Mouse (Mus musculus) heart, postnatal 4 days (tissue): ENCODE measurements around the gene Col19a1. TPM values are rescaled to one million over a fixed set of nuclear protein-coding genes. Genes with fewer than 3 reads are reported as not detected.

Source experiments
- DNase-seq: peaks from one replicate; pipeline ENCODE4 v3.0.0; 2021
- total RNA-seq, 2 experiments: library from RNA; stranded (reverse); gene quantifications; 2 replicates each; pipeline ENCODE4 v1.2.3; 2021

Col19a1 gene
- total RNA-seq, 2 experiments from 2014 or later: not detected

DNA sequence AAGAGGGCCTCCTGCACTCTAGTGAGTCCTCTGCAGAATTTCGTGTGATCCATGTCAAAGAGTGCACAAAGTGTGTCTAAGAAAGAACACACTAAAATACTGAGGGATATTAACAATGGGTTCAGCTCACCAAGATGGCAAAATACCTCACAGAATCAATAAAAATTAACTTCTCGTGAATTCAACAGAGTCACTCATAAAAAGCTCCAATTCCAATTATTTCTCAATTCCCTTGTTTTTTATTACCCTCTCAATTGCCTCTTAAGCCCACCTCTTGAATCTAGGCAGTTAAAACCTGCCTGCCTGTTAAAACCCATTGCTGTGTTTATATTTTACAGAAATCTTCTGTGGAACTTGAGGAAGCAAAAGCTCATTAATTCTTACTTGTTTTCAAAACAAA is 277.1 kb downstream of the Col19a1 start:
- no peak for DNase-seq

DNA sequence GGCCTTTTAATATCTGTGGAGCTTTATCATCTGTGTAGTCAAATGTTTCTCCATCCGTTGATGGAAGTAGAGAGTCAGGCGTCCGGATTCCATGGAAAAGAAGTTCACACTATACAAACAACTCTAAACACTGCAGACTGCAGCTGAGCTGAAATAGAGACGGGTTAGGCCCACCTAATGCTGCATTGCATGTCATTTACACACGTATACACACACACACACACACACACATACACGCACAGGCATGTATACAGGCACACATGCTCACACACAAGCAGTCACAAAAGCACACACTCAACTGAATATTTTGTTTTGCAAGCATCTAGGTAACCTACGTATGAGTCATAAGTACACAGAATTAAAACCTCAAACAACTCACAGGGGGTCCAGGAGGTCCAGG is 284.2 kb downstream of the Col19a1 start:
- DNase-seq: no peak

DNA sequence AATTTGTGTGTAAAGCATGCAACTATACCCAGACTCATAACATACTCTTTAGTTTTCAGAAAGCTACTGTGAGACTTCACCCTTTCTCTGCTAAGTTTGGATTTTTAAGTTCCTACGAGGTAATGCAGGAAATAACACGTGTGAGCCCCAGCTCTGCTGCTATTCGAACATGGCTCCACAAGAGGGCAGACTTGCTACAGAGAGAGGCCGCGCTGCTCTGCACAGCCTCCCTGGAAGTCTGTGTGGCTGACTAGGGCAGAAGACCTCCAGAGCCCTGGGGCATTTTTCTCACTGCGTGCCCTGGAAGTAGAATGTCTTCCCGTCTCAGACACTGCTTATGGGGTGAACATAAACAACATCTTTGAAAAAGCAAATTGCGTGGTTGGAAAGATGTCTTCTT is 284.6 kb downstream of the Col19a1 start:
- peak; percentile 57 for DNase-seq

DNA sequence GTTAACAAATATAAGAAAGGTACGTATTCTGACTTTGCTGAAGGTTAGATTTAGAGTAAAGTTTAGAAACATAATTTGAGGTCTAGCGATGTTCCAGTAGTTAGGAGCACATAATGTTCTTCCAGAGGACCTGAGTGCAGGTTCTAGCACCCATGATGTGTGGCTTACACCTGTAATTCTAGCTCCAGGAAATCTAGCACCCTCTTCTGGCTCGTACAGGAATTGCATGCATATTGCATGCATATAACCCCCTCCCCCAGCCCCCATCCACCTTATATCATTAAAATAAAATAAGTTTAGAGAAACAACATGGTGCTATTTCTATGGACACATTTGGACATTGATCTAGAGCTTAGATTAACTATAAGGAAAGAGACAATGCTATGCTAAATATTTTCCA is 286.6 kb downstream of the Col19a1 start:
- DNase-seq: no peak

DNA sequence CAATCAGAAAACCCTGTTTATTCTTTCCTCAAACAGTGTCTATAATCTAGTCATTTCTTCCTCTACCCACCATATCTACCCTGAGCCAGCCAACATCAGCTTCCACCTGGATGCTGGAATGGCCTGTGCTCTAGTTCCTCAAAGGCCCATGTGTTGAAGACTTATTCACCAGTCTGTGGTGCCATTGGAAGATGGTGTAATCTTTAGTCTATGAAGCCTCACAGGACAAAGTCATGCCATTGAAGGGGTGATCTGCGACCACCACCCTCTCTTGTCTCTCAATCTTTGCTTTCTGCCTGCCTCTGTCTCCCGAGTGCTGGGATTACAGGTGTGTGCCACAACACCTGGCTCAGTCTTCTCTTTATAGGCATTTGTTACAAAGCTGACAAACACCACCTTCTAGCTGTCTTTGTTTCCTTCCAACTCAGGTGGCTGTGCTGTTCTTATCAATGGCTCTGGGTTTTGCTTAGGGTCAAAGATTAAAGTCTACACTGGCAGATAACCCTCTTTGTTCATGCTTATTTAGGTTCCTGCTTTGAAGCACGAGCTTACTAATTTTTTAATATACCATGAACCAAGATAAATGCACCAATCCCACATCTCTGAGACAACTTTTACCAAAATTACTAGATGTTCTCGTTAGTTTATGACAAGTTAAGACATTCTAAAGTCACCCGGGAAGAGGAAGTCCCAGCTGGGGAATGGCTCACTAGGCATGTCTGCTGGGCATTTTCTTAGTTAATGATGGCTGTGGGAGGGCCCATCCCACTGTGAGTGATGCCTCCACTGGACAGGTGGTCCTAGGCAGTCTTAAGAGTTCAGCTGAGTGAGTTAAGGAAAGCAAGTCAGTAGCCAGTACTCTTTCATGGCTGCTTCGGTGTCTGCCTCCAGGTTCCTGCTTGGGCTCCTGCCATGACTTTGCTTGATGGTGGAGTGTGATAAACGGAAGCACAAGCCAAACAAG is 292.0 kb downstream of the Col19a1 start:
- DNase-seq: no peak

DNA sequence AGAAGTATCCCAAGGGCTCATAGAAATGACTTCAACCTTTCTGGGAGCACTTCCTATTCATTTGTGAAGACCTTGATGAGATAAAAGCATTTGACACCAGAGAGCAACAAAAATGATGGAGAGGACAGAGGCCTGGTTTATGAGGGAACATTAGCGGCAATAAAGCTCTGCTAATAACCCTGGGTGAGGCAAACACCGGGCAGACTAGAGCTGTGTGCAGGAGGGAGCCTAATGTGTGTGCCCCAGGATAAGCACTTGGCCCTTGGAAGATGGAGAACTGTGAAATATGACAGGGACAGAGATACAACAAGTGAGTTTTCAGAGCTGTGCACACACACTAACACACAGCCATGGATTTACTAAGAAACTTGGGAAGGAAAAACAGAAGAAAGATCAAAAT is 294.8 kb downstream of the Col19a1 start:
- no peak for DNase-seq

DNA sequence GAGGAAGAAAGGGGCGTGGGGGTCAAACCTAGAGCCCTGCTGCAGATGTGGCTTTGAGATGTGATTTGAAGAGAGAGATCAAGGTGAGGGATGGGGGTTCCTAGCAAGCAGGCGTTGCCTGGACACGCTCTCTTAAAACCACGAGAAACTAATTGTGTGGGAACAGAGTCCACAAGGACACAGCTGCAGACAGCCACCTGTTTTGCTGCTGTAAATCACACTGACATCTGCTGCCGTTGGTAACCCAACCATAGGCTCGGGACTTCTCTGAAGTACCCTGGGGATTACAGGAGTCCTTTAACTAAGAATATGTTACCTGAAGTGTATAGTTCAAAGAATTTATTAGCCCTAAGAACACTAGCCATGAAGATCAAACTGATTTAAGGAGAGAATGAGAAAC is 300.9 kb downstream of the Col19a1 start:
- no peak for DNase-seq

DNA sequence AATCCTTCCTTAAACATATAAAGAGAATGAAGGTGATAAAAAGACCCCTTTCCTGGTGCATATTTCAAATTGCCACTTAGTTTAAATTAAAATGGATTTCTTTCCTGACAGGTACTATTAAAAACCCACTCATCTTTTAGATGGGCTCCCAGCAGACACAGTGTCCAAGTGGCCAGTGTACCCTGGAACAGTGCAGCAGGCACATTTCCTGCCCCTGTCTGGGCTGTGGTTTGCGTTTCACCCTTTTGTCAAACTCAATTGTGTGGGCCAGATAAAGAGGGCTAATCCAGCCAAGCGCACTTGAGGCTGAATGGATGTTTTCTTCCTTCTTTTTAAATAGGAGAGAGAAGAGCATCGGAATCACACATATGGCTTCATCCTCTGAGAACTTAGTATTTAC is 320.2 kb downstream of the Col19a1 start:
- DNase-seq: no peak

DNA sequence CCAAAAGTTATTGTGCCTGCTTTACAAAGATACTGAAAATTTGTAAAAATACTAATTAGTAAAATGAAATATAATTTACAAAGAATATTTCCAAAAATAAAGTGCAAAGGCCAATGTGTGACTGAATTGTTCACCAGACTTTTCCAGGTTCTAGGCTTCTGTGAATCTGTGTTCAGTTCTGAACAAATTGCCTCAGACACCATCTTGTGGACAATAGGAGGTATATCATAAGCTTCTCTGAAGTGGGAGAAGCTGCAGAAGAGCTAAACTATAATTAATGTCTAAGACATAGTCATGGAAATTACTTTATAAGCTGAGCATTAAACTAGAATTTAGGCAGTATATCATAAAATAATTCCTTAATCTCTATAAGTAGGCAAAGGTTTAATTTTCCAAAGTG is 326.1 kb downstream of the Col19a1 start:
- DNase-seq: no peak

DNA sequence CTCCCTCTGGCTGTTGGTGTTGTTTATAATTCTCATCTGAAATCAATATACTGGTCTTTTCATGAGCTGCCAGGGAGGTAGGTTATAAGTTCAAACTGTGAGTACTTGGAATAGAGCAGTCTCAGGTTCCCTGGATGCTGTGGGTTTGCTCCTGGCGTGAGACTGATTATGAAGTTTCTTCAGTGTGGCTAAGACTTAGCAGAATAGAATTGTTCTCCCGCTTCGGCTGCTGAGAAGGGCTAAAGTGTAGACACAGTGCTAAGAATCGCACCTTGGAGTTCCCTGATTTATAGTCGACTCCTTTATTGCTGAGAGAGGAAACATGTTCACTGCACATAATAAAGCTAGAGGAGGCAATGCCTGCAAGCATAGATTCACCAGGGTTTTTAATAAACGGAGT is 327.9 kb downstream of the Col19a1 start:
- DNase-seq: no peak

DNA sequence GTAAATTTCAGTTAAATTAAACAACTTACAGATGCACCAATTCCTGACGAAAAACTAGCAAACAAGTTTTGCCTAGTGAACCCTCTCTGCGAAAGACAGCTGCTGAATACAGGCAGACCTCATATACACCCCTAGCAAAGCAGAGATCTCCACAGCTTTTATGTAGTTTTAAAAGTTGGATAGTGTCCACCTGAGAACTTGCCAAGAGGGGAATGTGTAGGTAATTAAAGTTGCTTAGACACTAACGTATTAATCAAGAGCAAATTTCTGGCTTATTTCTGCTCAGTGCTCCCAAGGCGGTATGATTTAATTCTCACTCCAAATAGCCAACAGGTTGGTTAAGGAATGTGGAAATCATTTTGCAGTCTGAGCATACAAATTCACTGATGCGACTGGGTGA is 329.3 kb downstream of the Col19a1 start:
- DNase-seq: no peak

DNA sequence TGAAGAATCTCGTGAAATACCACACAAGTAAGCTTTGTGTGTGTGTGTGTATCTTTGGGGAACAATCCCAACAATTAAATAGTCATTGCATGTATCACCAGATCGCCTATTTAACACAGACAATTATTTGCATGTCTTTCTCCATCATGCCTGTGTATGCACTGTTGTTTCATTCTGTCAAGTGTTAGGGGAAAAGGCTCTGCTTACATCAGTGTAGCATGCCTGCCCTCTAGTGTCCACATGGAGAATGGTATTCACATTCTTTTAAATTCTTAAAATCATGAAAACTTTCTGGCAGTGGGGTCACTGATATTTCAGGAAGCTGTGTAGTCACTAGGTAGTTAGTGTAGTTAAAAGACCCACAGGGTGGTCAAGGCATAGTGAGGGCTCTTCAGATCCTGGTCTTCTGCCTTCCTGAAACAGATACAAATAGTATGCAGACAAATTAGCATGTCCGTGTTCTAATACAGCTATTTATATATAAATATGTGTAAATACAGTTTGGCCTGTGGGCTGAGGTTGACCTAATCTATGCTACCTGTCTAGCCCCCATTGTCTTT is 338.1 kb downstream of the Col19a1 start:
- DNase-seq: peak; percentile 27

DNA sequence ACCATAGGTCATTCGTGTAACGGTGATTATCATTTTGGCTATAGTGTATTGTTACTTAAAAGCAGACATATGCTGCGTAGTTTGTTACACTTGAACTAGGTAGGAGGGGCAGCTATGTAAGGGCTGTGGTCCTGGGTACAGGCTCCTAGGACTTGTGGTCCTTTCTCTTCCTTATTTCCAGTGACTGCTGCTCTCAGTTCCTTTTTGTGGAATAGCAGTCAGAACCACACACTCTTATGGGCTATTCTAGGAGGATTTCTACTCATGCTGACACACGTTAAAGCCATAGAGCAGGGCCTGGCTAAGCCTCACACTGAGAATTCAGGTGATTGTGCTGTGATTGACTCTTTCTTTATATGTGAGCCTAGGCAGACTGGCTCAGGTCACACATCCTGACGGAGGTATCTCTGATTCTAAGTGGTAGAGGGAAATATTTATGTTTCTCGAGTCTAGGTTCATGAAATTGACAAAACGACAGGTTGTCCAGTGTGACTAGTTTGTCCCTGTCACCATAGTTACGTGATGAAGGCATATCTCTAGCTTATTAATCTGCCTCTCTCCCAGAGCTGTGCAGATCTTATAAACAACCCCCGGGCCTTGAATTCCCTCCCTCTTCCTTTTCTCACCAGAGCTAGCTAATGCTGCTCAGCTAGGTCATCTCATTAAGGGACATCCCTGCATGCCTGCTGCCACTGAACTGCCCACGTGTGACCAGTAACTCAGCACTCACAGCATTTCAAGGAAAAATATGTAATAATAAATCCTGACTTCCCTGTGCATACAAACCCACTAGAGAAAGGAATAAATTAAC is 338.8 kb downstream of the Col19a1 start:
- no peak for DNase-seq

DNA sequence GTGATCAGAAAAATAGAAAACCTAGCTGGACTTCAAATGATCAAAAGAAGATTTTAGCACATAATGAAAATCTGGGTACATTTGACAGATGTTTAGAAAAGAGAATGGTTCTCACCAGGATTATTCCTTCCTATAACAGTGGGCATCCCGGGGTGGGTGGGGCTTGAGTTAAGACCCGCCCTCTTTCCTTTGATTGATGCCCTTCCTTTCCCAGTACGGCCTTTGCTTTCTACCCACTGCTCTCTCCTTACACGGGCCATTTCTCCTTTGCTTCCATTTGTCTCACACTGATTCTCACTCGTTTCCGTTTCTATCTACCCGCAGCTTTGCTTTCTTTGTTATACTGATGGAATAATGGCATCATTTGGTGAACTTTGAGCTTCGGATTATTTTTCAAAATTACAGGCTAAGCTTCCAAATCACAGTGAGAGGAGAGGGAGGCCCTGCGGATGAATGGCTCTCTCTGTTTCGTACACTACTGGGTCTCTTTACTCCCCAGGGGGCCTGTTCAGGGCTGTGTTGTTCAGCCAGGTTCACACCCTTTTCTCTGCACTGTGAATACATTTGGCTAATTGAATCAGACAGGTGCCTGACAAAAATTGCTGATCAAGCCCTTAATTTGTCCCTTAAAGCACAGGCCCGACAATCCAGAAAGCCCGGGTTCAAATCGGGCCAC is 341.4 kb downstream of the Col19a1 start:
- DNase-seq: no peak

DNA sequence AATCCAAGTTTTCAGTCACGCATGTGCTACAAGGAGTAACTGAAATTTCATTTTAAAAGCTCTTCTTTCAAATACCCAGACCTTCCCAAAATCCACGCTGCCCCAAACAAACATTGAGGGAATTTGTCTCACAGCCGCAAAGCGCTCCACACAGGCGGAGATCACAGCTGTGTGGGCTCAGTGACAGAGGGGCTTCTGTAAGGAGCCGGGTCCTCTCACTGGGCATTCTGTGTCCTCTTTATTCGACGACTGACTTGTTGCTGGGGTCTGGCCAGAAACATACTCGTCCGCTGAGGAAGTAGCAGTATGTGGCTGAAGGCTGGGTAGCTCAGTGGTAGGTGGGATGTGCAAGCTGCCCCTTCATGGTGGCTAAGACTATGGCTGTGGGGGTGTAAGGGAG is 342.3 kb downstream of the Col19a1 start:
- DNase-seq: no peak

DNA sequence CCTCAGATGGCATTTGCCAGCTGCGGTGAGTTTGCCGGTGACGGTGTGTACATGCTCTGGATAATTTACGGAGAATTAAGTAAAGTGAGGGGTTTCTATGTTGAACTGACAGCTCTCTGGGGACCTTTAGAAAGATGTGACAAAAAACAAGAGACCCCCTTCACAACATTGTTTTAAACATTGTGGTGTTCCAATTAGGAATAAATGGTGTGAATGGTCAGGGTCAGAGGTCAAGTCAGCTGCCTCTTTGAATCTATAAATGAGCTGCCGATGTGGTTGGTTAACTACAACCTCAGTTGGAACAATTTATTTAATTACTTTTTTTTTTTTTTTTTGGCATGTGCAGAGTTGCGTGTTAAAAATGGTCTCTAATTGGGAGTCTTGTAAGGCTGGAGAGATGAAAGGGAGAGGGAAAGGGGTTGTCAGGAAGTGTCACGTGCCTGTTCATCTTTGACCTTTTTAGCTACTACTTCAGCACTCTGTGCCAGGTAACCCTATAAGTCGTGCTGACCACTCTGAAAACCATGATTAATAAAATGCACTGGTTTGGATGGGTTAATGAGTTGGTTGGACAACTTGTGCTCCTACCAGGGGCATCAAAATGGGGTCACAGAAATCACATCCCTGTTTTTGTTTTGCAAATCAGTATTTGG is 347.1 kb downstream of the Col19a1 start:
- no peak for DNase-seq

DNA sequence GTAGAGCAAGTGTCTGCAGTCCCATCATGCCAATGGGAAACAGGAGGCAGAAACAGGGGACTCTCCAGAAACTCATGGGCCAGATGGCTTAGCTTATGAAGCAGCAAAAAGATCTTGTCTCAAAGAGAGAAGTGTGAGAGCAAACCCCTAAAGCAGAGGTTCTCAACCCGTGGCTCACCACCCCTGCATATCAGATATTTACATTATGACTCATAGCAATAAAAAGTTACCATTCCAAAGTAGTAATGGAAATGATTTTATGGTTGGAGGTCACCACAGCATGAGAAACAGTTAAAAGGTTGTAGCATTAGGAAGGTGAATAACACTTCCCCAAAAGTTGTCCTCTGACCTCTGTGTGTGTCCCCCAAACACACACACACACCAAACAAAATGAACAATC is 350.9 kb downstream of the Col19a1 start:
- DNase-seq: no peak

DNA sequence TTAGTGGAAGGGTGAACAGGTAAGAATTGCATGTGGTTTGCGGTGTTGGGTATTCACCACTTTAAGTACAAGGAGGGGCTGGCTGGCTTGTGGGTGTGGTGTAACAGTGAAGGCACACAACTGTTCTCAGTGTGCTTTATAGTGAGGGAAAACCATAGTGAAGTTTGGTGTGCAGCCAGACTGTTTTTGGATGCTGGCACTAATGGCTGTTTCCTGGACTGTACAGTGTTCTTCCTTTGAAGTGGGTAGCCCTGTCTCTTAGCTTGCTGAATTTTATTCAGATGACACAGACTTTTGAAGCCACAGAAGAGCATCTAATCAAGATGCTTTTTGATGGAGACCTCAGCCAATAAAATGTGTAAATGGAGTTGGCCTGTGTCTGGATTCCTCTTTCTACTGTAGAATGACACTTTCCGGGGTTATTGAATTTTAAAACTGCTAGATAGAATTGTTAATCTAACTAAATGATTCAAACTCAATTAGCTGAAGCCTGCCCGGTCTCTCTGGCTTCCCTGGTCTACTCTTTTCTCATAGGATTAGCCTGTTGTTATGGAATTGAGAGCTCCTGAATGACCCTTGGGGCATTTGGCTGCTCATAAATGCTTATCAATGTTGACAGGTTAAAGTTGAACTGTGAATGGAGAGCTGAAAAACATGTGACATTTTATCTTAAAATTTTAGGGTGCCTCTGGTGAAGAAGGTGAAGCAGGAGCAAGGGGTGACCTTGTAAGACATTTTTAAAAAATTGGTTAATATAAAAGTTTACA is 355.6 kb downstream of the Col19a1 start:
- DNase-seq: no peak

DNA sequence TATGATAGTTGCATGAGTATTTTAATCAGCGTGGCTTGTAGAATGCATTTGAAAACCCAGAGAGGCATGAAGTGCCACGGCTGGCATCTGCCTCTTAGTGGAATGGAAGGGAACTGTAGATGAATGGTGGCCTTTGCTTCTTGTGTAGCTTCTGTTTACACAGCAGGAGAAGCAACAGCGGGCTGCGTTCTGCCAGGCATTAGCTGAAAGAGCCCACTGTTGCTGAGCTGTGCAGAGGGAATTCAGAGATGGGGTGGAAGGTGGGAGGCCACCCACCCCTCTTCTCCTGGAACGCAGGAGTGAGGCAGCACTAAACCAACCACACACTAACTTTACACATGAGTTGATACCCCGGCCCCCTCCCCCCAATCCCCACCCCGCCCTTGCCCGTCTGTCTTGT is 356.8 kb downstream of the Col19a1 start:
- no peak for DNase-seq

DNA sequence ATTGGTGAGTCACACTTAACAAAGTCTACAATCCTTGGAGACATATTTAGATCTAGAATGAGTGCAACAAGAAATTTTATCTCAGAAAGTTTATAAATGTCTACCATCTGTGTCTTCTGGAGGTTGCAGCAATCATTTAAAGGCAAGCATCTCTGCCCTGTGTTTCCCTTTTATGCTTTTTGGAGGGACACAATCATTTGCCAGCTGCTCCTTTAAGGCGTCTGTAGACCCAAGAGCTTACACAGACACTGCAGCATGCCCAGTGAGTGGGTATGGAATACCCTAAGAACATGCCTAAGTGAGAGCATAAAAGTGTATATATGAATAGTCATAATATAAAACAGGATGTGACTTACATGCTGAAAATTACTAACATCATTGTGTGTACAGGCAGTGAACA is 357.7 kb downstream of the Col19a1 start:
- DNase-seq: no peak

DNA sequence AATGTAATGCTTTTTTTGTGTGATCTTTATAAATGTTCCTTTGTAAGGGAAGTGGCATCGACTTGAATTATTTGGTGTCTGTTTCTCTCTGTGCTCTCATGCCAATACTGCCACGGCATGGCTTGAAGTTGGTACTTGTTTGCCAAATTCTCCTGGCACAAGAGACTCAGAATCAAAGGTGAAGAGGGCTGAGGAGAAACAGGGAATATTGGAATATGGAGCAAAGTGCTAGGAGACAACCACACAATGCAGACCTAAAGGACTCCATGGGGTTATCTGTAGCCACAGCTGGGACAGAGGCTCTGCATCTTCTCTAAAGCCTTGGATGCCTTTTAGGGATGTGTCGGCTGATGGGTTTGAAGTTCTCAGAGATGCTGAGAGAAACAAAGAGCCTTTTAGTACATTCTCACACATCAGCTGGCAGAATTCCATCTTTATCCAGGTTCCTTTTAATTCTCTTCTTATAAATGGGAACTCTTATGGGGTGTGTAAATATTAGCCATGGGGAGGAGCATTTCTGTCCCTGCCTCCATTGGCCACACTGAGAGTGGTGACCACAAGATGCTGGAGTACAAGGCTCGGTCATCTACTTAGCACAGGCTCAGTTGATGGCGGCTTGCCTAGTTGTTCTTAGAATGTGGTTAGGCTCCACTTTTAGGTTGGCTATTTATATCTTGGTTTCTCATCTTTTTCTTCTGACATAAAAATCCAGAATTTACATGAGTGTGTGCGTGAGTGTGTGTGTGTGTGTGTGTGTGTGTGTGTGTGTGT is 360.1 kb downstream of the Col19a1 start:
- no peak for DNase-seq
